Mouse (Mus musculus) brain, embryonic 14.5 days (tissue): ENCODE results near the gene Fcrla. TPM values are rescaled to one million over a fixed set of nuclear protein-coding genes. Genes with fewer than 3 reads are reported as not detected.
A peak's percentile ranks its signal among the peaks of the same experiment; 100 is the strongest.

Experiments used
- DNase-seq: peaks from one replicate; pipeline ENCODE4 v3.0.0-alpha.2; 2011; ENCODE audit warnings: low read depth
- CTCF ChIP-seq: fragments of 200-500 bp; IDR thresholded peaks from 2 replicates; pipeline ENCODE4 v1.5.1; 2012; ENCODE audit warnings: inconsistent platforms, mild to moderate bottlenecking, moderate library complexity, borderline replicate concordance; ENCODE audit not compliant: insufficient read depth, insufficient read length; ENCODE audit errors: extremely low read depth
- POLR2A ChIP-seq: fragments of 200-500 bp; IDR thresholded peaks from 2 replicates; pipeline ENCODE4 v1.6.1; 2012; ENCODE audit warnings: mild to moderate bottlenecking, inconsistent platforms, borderline replicate concordance; ENCODE audit not compliant: poor library complexity, insufficient read depth, insufficient read length, severe bottlenecking; ENCODE audit errors: extremely low read depth
- polyA plus RNA-seq: library from polyadenylated mRNA; depleted of rRNA; stranded (reverse); fragments of >200 nt; gene quantifications from 2 replicates; pipeline ENCODE4 v1.2.3, GENCODE M21; 2012; rRNA removed

The Fcrla gene
- polyA plus RNA-seq, 1 experiment = not detected

- DNase-seq = no peak
- TF ChIP-seq CTCF = no peak
- TF ChIP-seq POLR2A = no peak
Observed at GRCm38 (mm10) chr1:170871402-170871801, 56.0 kb downstream of the Fcrla start.

GRCm38 (mm10) chr1:170868905-170869283, 58.5 kb downstream of the Fcrla start:
- no peak for DNase-seq

GRCm38 (mm10) chr1:170868107-170868904, 59.1 kb downstream of the Fcrla start:
- DNase-seq = peak; percentile 96
- TF ChIP-seq CTCF = no peak

More at GRCm38 (mm10) chr1:170868905-170869283, 58.5 kb downstream of the Fcrla start:
- no peak for TF ChIP-seq POLR2A
- no peak for TF ChIP-seq CTCF

GRCm38 (mm10) chr1:170867691-170868105, 59.7 kb downstream of the Fcrla start, which contains the start of gene Atf6:
TSS of gene Atf6 (minus strand) at chr1:170867771.
- no peak for TF ChIP-seq CTCF
- TF ChIP-seq POLR2A = peak; percentile 52; the same call in 1 of the 2 replicates
- DNase-seq = peak; percentile 97

Other genes with a start within 250 kb of the Fcrla start
- 8.9 and 10.9 TPM in 2 replicates for gene Atf6, start 59.8 kb downstream of the Fcrla start, polyA plus RNA-seq
- gene Gm26620, start 42.5 kb downstream of the Fcrla start, polyA plus RNA-seq = 0.67 and 0.97 TPM in 2 replicates
- gene Dusp12, start 42.0 kb downstream of the Fcrla start, polyA plus RNA-seq = 41.5 and 43.8 TPM in 2 replicates
- 0.37 and 0.44 TPM in 2 replicates for gene Fcrlb, start 14.6 kb downstream of the Fcrla start, polyA plus RNA-seq
- gene Fcgr2b, start 49.0 kb upstream of the Fcrla start, polyA plus RNA-seq = 0.86 and 1.4 TPM in 2 replicates
- 0.34 and 0.38 TPM in 2 replicates for gene Fcgr4, start 91.3 kb upstream of the Fcrla start, polyA plus RNA-seq
- gene Fcgr3, start 137.4 kb upstream of the Fcrla start, polyA plus RNA-seq = 4.9 and 7.4 TPM in 2 replicates
- gene Cfap126, start 186.3 kb upstream of the Fcrla start, polyA plus RNA-seq = 9.8 and 16.7 TPM in 2 replicates
- 272 and 337 TPM in 2 replicates for gene Sdhc, start 223.0 kb upstream of the Fcrla start, polyA plus RNA-seq
- 1.1 and 5.1 TPM in 2 replicates for gene Mpz, start 223.1 kb upstream of the Fcrla start, polyA plus RNA-seq